Mouse (Mus musculus) G1E (cell line): ENCODE measurements around the gene B230104I21Rik.

Experiments
- CTCF ChIP-seq: IDR thresholded peaks from 2 replicates; pipeline ENCODE4 v1.5.1; 2012; ENCODE audit warnings: low read depth, low read length, inconsistent platforms, mixed read lengths
- GATA1 ChIP-seq: IDR thresholded peaks from 2 replicates; pipeline ENCODE4 v1.6.1; 2012; ENCODE audit warnings: borderline replicate concordance, low read length, inconsistent platforms, mixed read lengths
- GATA2 ChIP-seq: IDR thresholded peaks from 2 replicates; pipeline ENCODE4 v1.6.1; 2012; ENCODE audit warnings: low read depth, low read length, inconsistent platforms, borderline replicate concordance

DNA sequence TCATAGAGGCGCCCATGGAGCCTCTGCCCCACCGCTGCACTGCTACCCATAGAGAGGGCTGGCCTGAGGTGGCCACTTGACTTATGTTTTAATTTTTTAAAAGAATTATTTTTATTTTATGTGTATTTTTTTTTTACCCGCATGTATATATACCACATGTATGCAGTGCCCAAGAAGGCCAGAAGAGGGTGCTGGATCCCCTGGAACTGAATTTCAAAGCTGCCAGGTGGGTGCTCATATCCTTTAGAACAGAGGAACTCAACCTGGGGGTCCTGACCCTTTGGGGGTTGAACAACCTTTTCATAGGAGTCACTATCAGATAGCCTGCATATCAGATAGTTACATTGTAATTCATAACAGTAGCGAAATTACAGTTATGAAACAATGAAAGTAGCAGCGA is 19.5 kb downstream of the B230104I21Rik start:
- TF ChIP-seq GATA1 (no peak), CTCF (no peak), GATA2 (no peak)
